Mouse (Mus musculus) G1E (cell line): ENCODE measurements at regions not wholly inside any gene's neighbourhood (a gene's known extent, or its start where the extent isn't known, plus 50 kb on each side); places are given as distances from the start of the nearest gene placed in this dataset.

Experiments used
- CTCF ChIP-seq: IDR thresholded peaks from 2 replicates; pipeline ENCODE4 v1.5.1; 2012; ENCODE audit warnings: low read depth, low read length, inconsistent platforms, mixed read lengths
- GATA1 ChIP-seq: IDR thresholded peaks from 2 replicates; pipeline ENCODE4 v1.6.1; 2012; ENCODE audit warnings: borderline replicate concordance, low read length, inconsistent platforms, mixed read lengths
- POLR2AphosphoS5 ChIP-seq: IDR thresholded peaks from 2 replicates; pipeline ENCODE4 v1.6.1; 2012; ENCODE audit warnings: low read depth, low read length, inconsistent platforms; ENCODE audit not compliant: insufficient replicate concordance
- TAL1 ChIP-seq: conservative IDR thresholded peaks from 2 replicates; pipeline ENCODE4 v1.6.1; 2012; ENCODE audit warnings: low read depth, low read length, inconsistent platforms, mixed read lengths

DNA sequence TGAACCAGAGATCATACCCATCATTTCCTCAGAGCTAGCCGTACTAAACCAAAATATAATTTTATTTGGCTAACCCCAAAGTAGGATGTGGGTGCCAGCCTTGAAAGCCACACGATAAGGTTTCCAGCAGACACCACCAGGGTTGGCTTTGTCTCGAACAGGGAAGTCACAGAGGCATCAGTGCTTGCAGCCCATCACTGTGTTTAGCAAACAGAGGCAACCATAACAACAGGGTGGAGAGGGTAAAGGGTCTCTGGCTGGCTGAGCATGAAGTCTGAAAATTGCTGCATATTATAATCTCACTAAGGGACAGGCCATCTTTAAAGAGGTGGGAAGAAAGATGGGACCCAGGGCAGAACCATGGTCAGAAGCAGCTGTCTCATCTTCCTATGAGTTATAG lies 552.3 kb upstream of the Btbd3 start:
- no peak for TF ChIP-seq POLR2AphosphoS5
- no peak for TF ChIP-seq CTCF
- TF ChIP-seq GATA1 = no peak
- TF ChIP-seq TAL1 = no peak
